Mouse (Mus musculus) stomach, embryonic 16.5 days (tissue): Measurements from ENCODE around the gene Mthfr. TPM values are rescaled to one million over a fixed set of nuclear protein-coding genes. Genes with fewer than 3 reads are reported as not detected.
A peak's percentile ranks its signal among the peaks of the same experiment; 100 is the strongest.
"Not testable (repeated sequence)": the region's sequence is repeated elsewhere in the genome, so short reads cannot be mapped to it uniquely, and the experiment has no call there.

Experiments
- ATAC-seq: fragments of 200-750 bp; cut with Nextera tagmentation; 2 replicates; pipeline ENCODE4 v1.8.0; 2017; ENCODE audit warnings: moderate number of reproducible peaks, moderate TSS enrichment; ENCODE audit not compliant: insufficient read depth, low FRiP score
- H3K27ac ChIP-seq: fragments of 300-500 bp; sonication (generic); 2 replicates; pipeline ENCODE4 v1.5.1; 2014; ENCODE audit warnings: low read length
- H3K27me3 ChIP-seq: fragments of 300-500 bp; sonication (generic); 2 replicates; pipeline ENCODE4 v1.6.1; 2014; ENCODE audit warnings: low read length, control low read depth, mixed read lengths; ENCODE audit not compliant: control insufficient read depth, insufficient read depth
- H3K36me3 ChIP-seq: fragments of 300-500 bp; sonication (generic); 2 replicates; pipeline ENCODE4 v1.6.1; 2014; ENCODE audit warnings: low read length; ENCODE audit not compliant: control insufficient read depth, insufficient read depth
- H3K4me1 ChIP-seq: fragments of 300-500 bp; sonication (generic); 2 replicates; pipeline ENCODE4 v1.6.1; 2014; ENCODE audit warnings: low read length, control low read depth, mixed read lengths; ENCODE audit not compliant: control insufficient read depth, insufficient read depth
- H3K4me2 ChIP-seq: fragments of 300-500 bp; sonication (generic); 2 replicates; pipeline ENCODE4 v1.6.1; 2014; ENCODE audit warnings: low read depth, low read length, mixed read lengths
- H3K4me3 ChIP-seq: fragments of 300-500 bp; sonication (generic); replicated peaks from 2 replicates; pipeline ENCODE4 v1.5.1; 2014; ENCODE audit warnings: mild to moderate bottlenecking, low read length
- H3K9ac ChIP-seq: fragments of 300-500 bp; sonication (generic); 2 replicates; pipeline ENCODE4 v1.6.1; 2014; ENCODE audit warnings: low read length
- H3K9me3 ChIP-seq: fragments of 300-500 bp; sonication (generic); replicated peaks from 2 replicates; pipeline ENCODE4 v1.6.1; 2016; ENCODE audit warnings: low read length, control low read depth; ENCODE audit not compliant: control insufficient read depth
- WGBS: fragments of 180-500 bp; shearing (Covaris S2); extraction: QIAGEN DNeasy Blood & Tissue Kit; methylation state at CpG from one replicate; pipeline ENCODE4 v1.1.7; 2014; 5-methylcytosine and 5-hydroxymethylcytosine counted together
- polyA plus RNA-seq: library from polyadenylated mRNA; unstranded; fragments of >200 nt; fragmentation: Nextera tagmentation; extraction: Ambion mirVana; gene quantifications from 2 replicates; pipeline ENCODE4 v1.2.1, GENCODE M21; 2015

Mthfr gene
- polyA plus RNA-seq, 1 experiment from 2014 or later: 26.7 TPM

GRCm38 (mm10) chr4:148044113-148044512 lies 5.2 kb downstream of the Mthfr start:
- no peaks in the 10 kb centered on the region for H3K9me3 ChIP-seq
- WGBS: 93% methylated on average over 2 of the region's 2 CpGs
- H3K36me3 ChIP-seq: peaks cover 14% of the 10 kb centered on the region; the same call in 1 of the 2 replicates

GRCm38 (mm10) chr4:148046450-148047031 lies 7.7 kb downstream of the Mthfr start:
- Histone ChIP-seq H3K9ac (no peak overlapping the region), H3K36me3 (peaks cover 18% of the 10 kb centered on the region), H3K4me1 (peaks cover 17% of the 10 kb centered on the region), H3K4me3 (no peak overlapping the region), H3K27ac (peak overlapping the region; percentile 46; the same call in 1 of the 2 replicates), H3K4me2 (no peak overlapping the region), H3K27me3 (no peaks in the 10 kb centered on the region), H3K9me3 (no peaks in the 10 kb centered on the region)
- 52% methylated on average over 4 of the region's 4 CpGs for WGBS
- ATAC-seq: 0 out of 2 replicates have a peak, but pooled peaks have one; percentile 53

More at GRCm38 (mm10) chr4:148044113-148044512, 5.2 kb downstream of the Mthfr start:
- Histone ChIP-seq H3K27me3 (no peaks in the 10 kb centered on the region), H3K4me3 (no peak overlapping the region), H3K4me1 (peaks cover 38% of the 10 kb centered on the region), H3K4me2 (no peak overlapping the region), H3K9ac (no peak overlapping the region), H3K27ac (no peak overlapping the region)
- ATAC-seq: no peak

GRCm38 (mm10) chr4:148050396-148050914 lies 11.6 kb downstream of the Mthfr start:
- 78% methylated on average over 3 of the region's 3 CpGs for WGBS
- H3K4me1 ChIP-seq, H3K4me2 ChIP-seq, ATAC-seq, H3K4me3 ChIP-seq, H3K9me3 ChIP-seq, H3K27ac ChIP-seq, H3K9ac ChIP-seq, H3K27me3 ChIP-seq: not testable (repeated sequence)
- peaks cover 25% of the 10 kb centered on the region for H3K36me3 ChIP-seq

- no peak overlapping the region for H3K27ac ChIP-seq
- H3K4me1 ChIP-seq: no peaks in the 10 kb centered on the region
- WGBS: 92% methylated on average over 13 of the region's 13 CpGs
- H3K9ac ChIP-seq: no peak overlapping the region
- H3K27me3 ChIP-seq: no peaks in the 10 kb centered on the region
- H3K4me2 ChIP-seq: no peak overlapping the region
- peaks cover 25% of the 10 kb centered on the region for H3K36me3 ChIP-seq
- no peak for ATAC-seq
- H3K9me3 ChIP-seq: no peaks in the 10 kb centered on the region
- no peak overlapping the region for H3K4me3 ChIP-seq
Measured at GRCm38 (mm10) chr4:148051046-148051776, 12.3 kb downstream of the Mthfr start.

- 94% methylated on average over 11 of the region's 11 CpGs for WGBS
- Histone ChIP-seq H3K36me3 (peaks cover 25% of the 10 kb centered on the region), H3K27ac (no peak overlapping the region), H3K9ac (no peak overlapping the region), H3K27me3 (no peaks in the 10 kb centered on the region), H3K4me2 (no peak overlapping the region), H3K4me1 (no peaks in the 10 kb centered on the region), H3K9me3 (no peaks in the 10 kb centered on the region), H3K4me3 (no peak overlapping the region)
- no peak for ATAC-seq
Measured at GRCm38 (mm10) chr4:148051886-148052285, 13.0 kb downstream of the Mthfr start.

GRCm38 (mm10) chr4:148052976-148053375 lies 14.1 kb downstream of the Mthfr start:
- Histone ChIP-seq H3K4me1 (no peaks in the 10 kb centered on the region), H3K27ac (no peak overlapping the region), H3K36me3 (peaks cover 24% of the 10 kb centered on the region), H3K9me3 (no peaks in the 10 kb centered on the region), H3K9ac (peak overlapping the region; percentile 26; the same call in 1 of the 2 replicates), H3K4me2 (no peak overlapping the region), H3K27me3 (no peaks in the 10 kb centered on the region), H3K4me3 (no peak overlapping the region)
- 71% methylated on average over 2 of the region's 2 CpGs for WGBS
- ATAC-seq: no peak

- Histone ChIP-seq H3K4me1 (no peaks in the 10 kb centered on the region), H3K27me3 (no peaks in the 10 kb centered on the region), H3K4me2 (no peak overlapping the region), H3K9ac (peak overlapping the region; percentile 26; the same call in 1 of the 2 replicates), H3K27ac (no peak overlapping the region), H3K9me3 (no peaks in the 10 kb centered on the region), H3K4me3 (no peak overlapping the region), H3K36me3 (peaks cover 21% of the 10 kb centered on the region)
- ATAC-seq: no peak
- 93% methylated on average over 12 of the region's 12 CpGs for WGBS
Measured at GRCm38 (mm10) chr4:148053417-148053920, 14.6 kb downstream of the Mthfr start.

GRCm38 (mm10) chr4:148054961-148055695 lies 16.3 kb downstream of the Mthfr start:
- peaks cover 18% of the 10 kb centered on the region for H3K36me3 ChIP-seq

More at GRCm38 (mm10) chr4:148054961-148055695, 16.3 kb downstream of the Mthfr start:
- Histone ChIP-seq H3K9ac (no peak overlapping the region), H3K4me3 (no peak overlapping the region), H3K4me1 (no peaks in the 10 kb centered on the region), H3K9me3 (no peaks in the 10 kb centered on the region), H3K4me2 (no peak overlapping the region), H3K27ac (no peak overlapping the region), H3K27me3 (no peaks in the 10 kb centered on the region)
- ATAC-seq: no peak
- WGBS: 91% methylated on average over 21 of the region's 21 CpGs
